ENCODE assay signal across 19 mouse cellular contexts in the genomic region with DNA sequence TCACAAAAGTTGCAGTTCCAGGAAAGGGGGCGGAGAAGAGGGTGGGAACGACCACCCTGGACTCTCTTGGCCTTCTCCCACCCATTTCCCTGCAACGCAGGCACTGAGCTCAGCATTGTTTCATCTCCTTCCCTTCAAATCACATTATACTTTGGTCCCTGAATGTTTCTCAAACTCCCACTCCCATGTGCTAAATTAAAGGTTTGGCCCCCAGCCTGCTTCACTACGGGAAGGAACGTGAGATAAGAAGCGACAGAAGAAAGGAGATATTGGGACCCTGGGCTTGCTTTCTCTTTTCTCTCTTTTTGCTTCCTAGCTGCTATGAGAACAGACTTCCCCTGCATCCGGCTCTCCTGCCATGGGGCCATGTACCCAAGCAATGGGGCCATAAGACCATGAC. TPM values are rescaled to one million over a fixed set of nuclear protein-coding genes. Genes with fewer than 3 reads are reported as not detected.
"Had no signal": no experiment of that assay in that cellular context is flagged by ENCODE, and none has a peak within 500 bp of the region (broad histone marks: within the 10 kb centered on the region; RNA-seq: fewer than 3 reads in every experiment).

No protein-coding gene starts in this region.

- H3K4me1 ChIP-seq: megakaryocyte, embryonic 14.5 days; midbrain, embryonic 15.5 days; neural tube, embryonic 12.5 days had no signal

- H3K27ac ChIP-seq: layer of hippocampus, adult 2 months; liver, embryonic 13.5 days; lung, embryonic 15.5 days; macrophage; midbrain, embryonic 15.5 days; neural tube, embryonic 12.5 days; stomach, embryonic 15.5 days had no signal

- H3K4me2 ChIP-seq: liver, embryonic 13.5 days; lung, embryonic 15.5 days; midbrain, embryonic 11.5 days; midbrain, embryonic 15.5 days; neural tube, embryonic 12.5 days; stomach, embryonic 15.5 days had no signal

- H3K4me3 ChIP-seq: layer of hippocampus, adult 2 months; liver, embryonic 13.5 days; lung, embryonic 15.5 days; megakaryocyte, embryonic 14.5 days; midbrain, embryonic 15.5 days; neural tube, embryonic 12.5 days; stomach, embryonic 15.5 days had no signal

- DNase-seq: kidney, adult 18-20 months; kidney, postnatal 10 days; kidney, postnatal 4 days; liver; liver, embryonic 13.5 days; liver, postnatal 0 days; lung, postnatal 14 days; right cerebral cortex, postnatal 14 days; thymus, adult 18-20 months; thymus, postnatal 25 days had no signal

- H3K9ac ChIP-seq: liver, embryonic 13.5 days; liver, postnatal 0 days; lung, embryonic 15.5 days; midbrain, embryonic 15.5 days; neural tube, embryonic 12.5 days; stomach, embryonic 15.5 days had no signal

- H3K9me3 ChIP-seq: liver, embryonic 13.5 days; lung, embryonic 15.5 days; megakaryocyte, embryonic 14.5 days; midbrain, embryonic 15.5 days; neural tube, embryonic 12.5 days; stomach, embryonic 15.5 days had no signal

- ATAC-seq: liver, postnatal 0 days; midbrain, embryonic 15.5 days had no signal

- H3K36me3 ChIP-seq: liver, embryonic 13.5 days; lung, embryonic 15.5 days; midbrain, embryonic 15.5 days; neural tube, embryonic 12.5 days; stomach, embryonic 15.5 days had no signal

- H3K27me3 ChIP-seq: liver, embryonic 13.5 days; lung, embryonic 15.5 days; megakaryocyte, embryonic 14.5 days; midbrain, embryonic 15.5 days; neural tube, embryonic 12.5 days; stomach, embryonic 15.5 days had no signal

RNA-seq across cellular contexts. Expression of gene Galnt18, which starts 55.0 kb away (rescaled TPM):
- total RNA-seq: monocyte, adult 5-6 weeks had no signal
- polyA plus RNA-seq: macrophage had no signal
